Mouse (Mus musculus) thymus, adult 2 months (tissue): ENCODE data around the gene Faf2.
A peak's percentile ranks its signal among the peaks of the same experiment; 100 is the strongest.

Experiments
- CTCF ChIP-seq: fragments of 200-500 bp; IDR thresholded peaks from 2 replicates; pipeline ENCODE4 v1.5.1; 2012; ENCODE audit warnings: mild to moderate bottlenecking, control low read depth, low read length, moderate library complexity, borderline replicate concordance; ENCODE audit not compliant: control insufficient read depth, poor library complexity, insufficient read depth; ENCODE audit errors: extremely low read depth
- POLR2A ChIP-seq: fragments of 200-500 bp; IDR thresholded peaks from 2 replicates; pipeline ENCODE4 v1.6.1; 2012; ENCODE audit warnings: mild to moderate bottlenecking, low read length, control low read depth, moderate library complexity; ENCODE audit not compliant: control insufficient read depth, poor library complexity, insufficient read depth; ENCODE audit errors: extremely low read depth

- TF ChIP-seq CTCF (no peak), POLR2A (peak; percentile 63)
Measured at GRCm38 (mm10) chr13:54687575-54688424, 66.2 kb downstream of the Faf2 start.
